Mouse (Mus musculus): ENCODE measurements around the gene Olfr1029.
"Not testable (repeated sequence)": the region's sequence is repeated elsewhere in the genome, so short reads cannot be mapped to it uniquely, and the experiment has no call there.

Olfr1029 gene

DNA sequence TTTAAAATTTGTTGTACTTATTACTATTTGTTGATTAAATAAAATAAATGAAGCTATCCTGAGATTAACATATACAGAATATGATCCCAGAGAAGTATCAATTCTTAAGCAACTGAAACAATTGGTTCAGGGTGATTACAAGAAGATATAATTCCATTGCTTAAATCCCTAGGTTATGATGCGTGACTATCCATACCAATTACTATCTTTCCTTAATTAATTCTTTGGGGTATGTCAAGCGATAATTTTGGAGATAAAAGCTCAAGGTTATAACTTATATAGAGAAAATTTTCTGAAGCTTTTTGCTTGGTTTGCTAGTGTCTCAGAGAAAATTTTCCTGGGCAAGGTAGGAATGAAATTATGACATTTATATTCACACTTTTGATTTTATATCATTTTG is at the start of gene Olfr1029:
TSS of gene Olfr1029 (plus strand) at position 301 of the 400 bp plus-strand sequence.
- no peak for DNase-seq (ENCODE audit: low spot score)

DNA sequence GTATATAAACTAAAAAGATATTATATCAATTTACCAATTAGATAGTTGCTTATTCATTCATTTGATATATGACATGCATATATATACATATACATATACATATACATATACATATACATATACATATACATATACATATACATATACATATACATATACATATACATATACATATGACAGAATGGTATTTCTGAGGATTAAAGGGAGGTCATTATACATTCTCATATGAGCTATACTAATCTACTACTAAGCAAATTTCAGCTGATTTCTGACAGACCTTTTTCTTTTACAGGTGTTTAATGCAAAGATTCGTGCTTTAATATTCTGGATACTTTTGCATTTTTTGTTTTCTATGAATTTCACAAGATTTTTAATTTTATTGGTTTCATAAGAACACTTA is 23.6 kb upstream of the Olfr1029 start, which contains the start of gene Olfr1028:
TSS of gene Olfr1028 (plus strand) at position 301 of the 400 bp plus-strand sequence.
- no peak for DNase-seq (ENCODE audit: low spot score)

DNA sequence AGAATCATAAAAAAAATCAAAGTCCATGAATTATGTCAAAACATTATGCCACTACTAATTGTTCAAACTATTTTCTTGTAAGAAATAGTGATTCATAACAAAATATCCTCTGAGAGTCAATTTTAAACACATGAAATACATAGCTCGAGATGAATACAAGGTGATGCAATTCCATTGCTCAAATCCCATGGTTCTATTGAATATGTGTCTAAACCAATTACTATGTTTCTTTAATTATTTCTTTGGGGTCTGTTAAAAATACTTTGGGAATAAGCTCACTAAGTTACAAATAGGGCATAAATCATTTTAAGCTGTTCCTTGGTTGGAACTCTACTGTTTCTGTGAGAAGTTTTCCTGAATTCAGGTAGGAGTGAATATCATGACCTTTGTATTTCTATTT is 5.3 kb downstream of the Olfr1029 start, which contains the start of gene Olfr1030:
TSS of gene Olfr1030 (plus strand) at position 301 of the 400 bp plus-strand sequence.
- DNase-seq (ENCODE audit: low spot score), result no peak

DNA sequence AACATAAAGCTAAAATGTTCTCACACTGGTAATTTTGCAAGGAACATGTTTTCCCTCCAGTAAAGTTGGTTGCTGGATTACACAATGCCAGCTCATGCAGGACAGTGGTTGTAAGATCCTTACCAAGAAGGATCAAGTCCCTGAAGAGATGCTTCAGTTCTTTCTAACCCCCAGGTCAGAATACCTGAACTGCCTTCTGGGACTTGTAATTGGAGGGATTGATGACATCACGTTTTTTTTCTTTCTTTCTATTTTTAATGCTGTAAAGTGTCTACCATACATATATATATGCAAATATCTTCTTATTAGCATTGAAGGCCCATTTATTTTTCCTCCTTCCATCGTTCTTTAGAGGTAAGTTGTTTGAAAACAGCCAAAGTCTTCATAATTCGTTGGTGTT is 16.3 kb downstream of the Olfr1029 start, which contains the start of gene Olfr1031:
TSS of gene Olfr1031 (plus strand) at position 301 of the 400 bp plus-strand sequence.
- no peak for DNase-seq (ENCODE audit: low spot score)

DNA sequence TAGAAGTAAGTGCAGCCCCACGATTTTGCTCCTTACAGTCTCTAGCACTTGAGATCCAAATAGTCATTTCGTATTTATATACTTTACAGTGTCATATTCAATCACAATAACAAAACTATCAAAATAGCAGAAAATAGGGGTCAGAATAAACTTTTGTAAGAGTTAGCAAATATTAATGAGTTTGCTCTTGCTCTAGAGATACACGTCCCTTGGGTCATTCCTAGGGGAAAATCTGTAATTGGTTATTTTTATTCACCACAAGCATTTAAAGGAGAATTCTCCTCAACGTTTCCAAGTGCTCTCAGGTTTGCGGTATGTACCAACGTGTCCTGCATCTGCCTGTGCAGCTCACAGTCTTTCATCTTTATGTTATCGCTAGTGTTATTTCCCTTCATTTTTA is 31.5 kb downstream of the Olfr1029 start, which contains the start of gene Olfr1032:
TSS of gene Olfr1032 (plus strand) at position 301 of the 400 bp plus-strand sequence.
- no peak for DNase-seq (ENCODE audit: low spot score)

DNA sequence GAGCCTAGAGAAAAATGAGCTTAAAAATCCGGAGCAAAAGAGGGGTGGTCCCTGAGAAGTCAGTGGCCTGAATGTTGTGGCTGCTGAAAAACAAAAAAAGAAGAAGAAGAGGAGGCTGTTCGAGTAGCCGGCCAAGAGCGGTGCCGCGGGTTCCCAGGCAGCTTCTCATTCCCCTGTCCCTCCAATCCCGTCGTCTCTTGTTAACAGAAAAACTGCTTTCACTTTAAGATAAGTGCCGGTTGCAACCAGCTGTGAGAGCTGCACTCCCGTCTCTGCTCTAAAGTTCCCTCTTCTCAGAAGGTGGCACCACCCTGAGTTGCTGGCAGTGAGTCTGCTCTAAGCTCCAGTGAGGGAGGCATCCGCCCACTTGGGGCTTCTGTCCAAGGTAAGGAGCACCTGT is 46.7 kb downstream of the Olfr1029 start, which contains the start of gene Olfr1033:
TSS of gene Olfr1033 (plus strand) at position 228 of the 400 bp plus-strand sequence.
- DNase-seq (ENCODE audit: low spot score), result not testable (repeated sequence)

DNA sequence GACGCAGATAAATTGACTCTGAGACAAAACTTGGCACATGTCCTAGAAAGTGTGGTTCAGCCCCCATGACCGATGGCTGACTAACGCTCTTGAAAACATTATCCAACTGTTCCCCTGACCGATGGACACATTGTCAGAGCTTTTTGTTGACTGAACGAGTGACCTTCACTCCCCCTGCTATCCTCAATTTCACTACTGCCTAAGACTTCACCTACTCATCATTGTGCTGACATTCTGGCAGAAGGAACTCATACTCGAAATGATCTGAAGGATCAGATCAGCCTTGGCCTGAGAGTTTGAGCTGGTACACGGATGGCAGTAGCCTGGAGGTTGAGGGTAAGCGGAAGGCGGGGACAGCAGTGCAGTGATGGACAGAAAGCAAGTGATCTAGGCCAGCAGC is 47.8 kb downstream of the Olfr1029 start:
- DNase-seq (ENCODE audit: low spot score), result not testable (repeated sequence)

All from retina, embryonic 14.5 days (tissue).